Mouse (Mus musculus) MEL (cell line): ENCODE results near the gene Adck2. TPM values are rescaled to one million over a fixed set of nuclear protein-coding genes. Genes with fewer than 3 reads are reported as not detected.

Experiments
- DNase-seq: peaks from one replicate; pipeline ENCODE4 v3.0.0; 2011; ENCODE audit warnings: low read depth, low spot score
- H3K27ac ChIP-seq: 2 replicates; pipeline ENCODE4 v1.5.1; 2012; ENCODE audit warnings: low read depth, mild to moderate bottlenecking, control low read depth, low read length, moderate library complexity; ENCODE audit not compliant: control insufficient read depth
- H3K27me3 ChIP-seq, 2 experiments: fragments of 150-350 bp in 1 of 2; sonication (generic) in 1 of 2; 2 replicates each; pipeline ENCODE4 v1.6.1; 2012; ENCODE audit warnings: low read length in 2 of 2, mild to moderate bottlenecking in 2 of 2, improper control_type of control experiment in 1 of 2, moderate library complexity in 1 of 2; ENCODE audit not compliant: insufficient read depth in 2 of 2, control insufficient read depth in 1 of 2
- H3K36me3 ChIP-seq, 2 experiments: 2 replicates each; pipeline ENCODE4 v1.6.1; 2012 to 2014; ENCODE audit warnings: low read length in 2 of 2, improper control_type of control experiment in 1 of 2, inconsistent platforms in 1 of 2, mild to moderate bottlenecking in 1 of 2; ENCODE audit not compliant: insufficient read depth in 2 of 2, control insufficient read depth in 1 of 2
- H3K4me1 ChIP-seq, 2 experiments: fragments of 150-350 bp in 1 of 2; sonication (generic) in 1 of 2; 2 replicates each; pipeline ENCODE4 v1.6.1; 2012; ENCODE audit warnings: low read length in 2 of 2, improper control_type of control experiment in 1 of 2, mild to moderate bottlenecking in 1 of 2; ENCODE audit not compliant: insufficient read depth in 2 of 2, control insufficient read depth in 1 of 2
- H3K4me3 ChIP-seq, 2 experiments: fragments of 150-350 bp in 1 of 2; sonication (generic) in 1 of 2; 2 replicates each; pipeline ENCODE4 v1.5.1; 2012; ENCODE audit warnings: low read depth in 2 of 2, low read length in 2 of 2, mild to moderate bottlenecking in 2 of 2, moderate library complexity in 2 of 2, control low read depth in 1 of 2, improper control_type of control experiment in 1 of 2; ENCODE audit not compliant: control insufficient read depth in 1 of 2, insufficient read depth in 1 of 2
- H3K79me2 ChIP-seq: 2 replicates; pipeline ENCODE4 v1.6.1; 2012; ENCODE audit warnings: mild to moderate bottlenecking, low read length, moderate library complexity; ENCODE audit not compliant: control insufficient read depth, poor library complexity, insufficient read depth
- H3K9ac ChIP-seq: 2 replicates; pipeline ENCODE4 v1.6.1; 2012; ENCODE audit warnings: low read depth, mild to moderate bottlenecking, control low read depth, low read length, moderate library complexity; ENCODE audit not compliant: control insufficient read depth, poor library complexity, severe bottlenecking
- H3K9me3 ChIP-seq: fragments of 150-350 bp; sonication (generic); replicated peaks from 2 replicates; pipeline ENCODE4 v1.6.1; 2012; ENCODE audit warnings: mild to moderate bottlenecking, low read length, improper control_type of control experiment, moderate library complexity; ENCODE audit not compliant: insufficient read depth
- CHD1 ChIP-seq: IDR thresholded peaks from 2 replicates; pipeline ENCODE4 v1.6.1; 2012; ENCODE audit warnings: low read depth, mild to moderate bottlenecking, inconsistent platforms, low read length, improper control_type of control experiment
- CHD2 ChIP-seq: IDR thresholded peaks from 2 replicates; pipeline ENCODE4 v1.6.1; 2011; ENCODE audit warnings: low read length, improper control_type of control experiment
- GABPA ChIP-seq: IDR thresholded peaks from 2 replicates; pipeline ENCODE4 v1.6.1; 2012; ENCODE audit warnings: low read depth, mild to moderate bottlenecking, inconsistent platforms, low read length, improper control_type of control experiment, moderate library complexity
- KAT2A ChIP-seq: conservative IDR thresholded peaks from 2 replicates; pipeline ENCODE4 v1.6.1; 2012; ENCODE audit warnings: low read depth, low read length, improper control_type of control experiment, inconsistent platforms
- MAFK ChIP-seq: IDR thresholded peaks from 2 replicates; pipeline ENCODE4 v1.6.1; 2011; ENCODE audit warnings: low read depth, mild to moderate bottlenecking, low read length, improper control_type of control experiment, borderline replicate concordance
- MAX ChIP-seq: IDR thresholded peaks from 2 replicates; pipeline ENCODE4 v1.6.1; 2011; ENCODE audit warnings: low read length, improper control_type of control experiment
- MEF2A ChIP-seq: IDR thresholded peaks from 2 replicates; pipeline ENCODE4 v1.6.1; 2014; ENCODE audit warnings: low read depth, mild to moderate bottlenecking, inconsistent platforms, low read length, improper control_type of control experiment; ENCODE audit not compliant: poor library complexity, insufficient replicate concordance, severe bottlenecking; ENCODE audit errors: extremely low read depth
- NELFE ChIP-seq: IDR thresholded peaks from 2 replicates; pipeline ENCODE4 v1.6.1; 2011; ENCODE audit warnings: low read depth, low read length, improper control_type of control experiment
- POLR2AphosphoS5 ChIP-seq: IDR thresholded peaks from 2 replicates; pipeline ENCODE4 v1.6.1; 2012; ENCODE audit warnings: low read depth, borderline replicate concordance, mild to moderate bottlenecking, inconsistent platforms, low read length, moderate library complexity, mixed read lengths
- RAD21 ChIP-seq: IDR thresholded peaks from 2 replicates; pipeline ENCODE4 v1.6.1; 2011; ENCODE audit warnings: mild to moderate bottlenecking, low read depth, low read length, improper control_type of control experiment
- TBP ChIP-seq: IDR thresholded peaks from 2 replicates; pipeline ENCODE4 v1.8.0; 2011; ENCODE audit warnings: low read depth, low read length, improper control_type of control experiment
- TCF12 ChIP-seq: IDR thresholded peaks from 2 replicates; pipeline ENCODE4 v1.6.1; 2014; ENCODE audit warnings: low read depth, mild to moderate bottlenecking, inconsistent platforms, low read length, improper control_type of control experiment, moderate library complexity
- ZMIZ1 ChIP-seq: IDR thresholded peaks from 2 replicates; pipeline ENCODE4 v1.6.1; 2012; ENCODE audit warnings: low read depth, mild to moderate bottlenecking, inconsistent platforms, low read length, improper control_type of control experiment, moderate library complexity
- polyA plus RNA-seq, 2 experiments: library from polyadenylated mRNA; stranded (reverse) in 1 of 2; unstranded in 1 of 2; fragments of >175 nt in 1 of 2; fragments of >200 nt in 1 of 2; gene quantifications; 2 replicates each; pipeline versions ENCODE4 v1.2.1 to v1.2.4; 2012; ENCODE audit warnings: low replicate concordance in 2 of 2, low read depth in 1 of 2; ENCODE audit not compliant: insufficient read length in 2 of 2, insufficient read depth in 1 of 2, missing spikeins in 1 of 2
- total RNA-seq: library from RNA; depleted of rRNA; stranded (reverse); fragments of 300-350 nt; gene quantifications from 2 replicates; pipeline ENCODE4 v1.2.3, GENCODE M21; 2012

Gene Adck2
- total and polyA plus RNA-seq, 3 experiments: 8.1 to 11.6 TPM; not detected in 1

DNA sequence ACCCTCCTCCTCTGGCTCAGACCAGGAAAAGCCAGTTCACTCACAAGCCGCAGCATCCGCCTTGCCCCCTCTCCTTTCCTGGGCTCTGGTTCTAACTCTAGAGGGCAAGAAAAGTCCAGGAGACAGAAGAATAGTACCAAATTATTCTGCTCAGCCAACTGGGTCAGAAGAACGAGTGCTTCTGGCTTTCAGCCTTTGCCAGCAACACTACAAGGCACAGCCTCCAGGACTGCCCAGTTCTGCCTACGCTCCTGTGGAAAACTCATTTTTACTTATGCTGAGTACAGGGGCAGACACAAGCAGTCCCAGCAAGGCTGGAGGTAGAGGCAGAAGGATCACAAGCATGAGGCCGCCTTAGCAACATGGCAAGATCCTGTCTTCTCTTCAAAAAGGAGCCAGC lies 25.6 kb upstream of the Adck2 start:
- no peaks in the 10 kb centered on the region for H3K79me2 ChIP-seq
- H3K36me3 ChIP-seq: no peaks in the 10 kb centered on the region
- H3K27me3 ChIP-seq: peaks cover 2 to 3% of the 10 kb centered on the region in 2 experiments
- TF ChIP-seq MAX (no peak), KAT2A (no peak), GABPA (no peak)
- TF ChIP-seq, all 39 proteins: peak for 0
- DNase-seq: no peak
- no peak overlapping the region for H3K27ac ChIP-seq
- no peaks in the 10 kb centered on the region for H3K9me3 ChIP-seq
- no peak overlapping the region for H3K9ac ChIP-seq
- no peaks in the 10 kb centered on the region for H3K4me1 ChIP-seq
- H3K4me3 ChIP-seq: no peak overlapping the region

DNA sequence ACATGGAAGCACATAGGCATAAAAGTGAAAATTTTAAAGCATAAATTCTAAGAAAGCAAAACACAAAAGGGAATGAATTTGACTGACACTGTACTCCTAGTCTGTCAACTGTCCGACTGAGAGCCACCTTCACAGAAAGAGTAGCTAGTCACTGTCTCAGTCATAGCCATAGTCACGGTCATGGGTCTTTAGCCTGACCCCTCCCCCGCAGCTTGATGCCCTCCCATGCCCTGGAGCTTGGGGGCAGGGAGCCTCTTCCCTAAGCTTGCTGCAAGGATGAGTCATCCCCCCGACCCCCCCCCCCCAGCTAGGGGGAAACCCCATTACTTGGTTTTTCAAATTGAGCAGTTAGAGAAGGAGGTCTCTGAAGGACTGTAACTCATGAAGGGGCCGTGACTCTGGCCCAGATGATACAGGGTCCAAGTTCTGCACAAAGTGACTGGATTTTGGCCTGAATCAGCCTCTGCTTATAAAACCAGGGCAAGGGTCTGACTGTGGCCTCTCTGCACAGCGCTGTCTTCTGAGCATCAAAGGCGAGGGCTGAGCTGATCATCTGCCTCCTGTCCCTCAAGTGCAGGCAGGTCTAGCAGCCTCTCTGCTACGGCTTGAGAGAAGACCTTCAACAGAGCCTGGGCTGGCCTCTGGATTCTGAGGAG lies 21.6 kb upstream of the Adck2 start:
- no peaks in the 10 kb centered on the region for H3K36me3 ChIP-seq
- TF ChIP-seq CHD1: no peak
- no peak for TF ChIP-seq NELFE
- TF ChIP-seq MAFK: no peak
- no peak for TF ChIP-seq MEF2A
- no peak for TF ChIP-seq TCF12
- no peak for TF ChIP-seq TBP
- H3K4me1 ChIP-seq: no peaks in the 10 kb centered on the region
- DNase-seq: no peak
- H3K4me3 ChIP-seq: no peak overlapping the region
- peaks cover 2 to 5% of the 10 kb centered on the region in 2 experiments for H3K27me3 ChIP-seq
- H3K9ac ChIP-seq: no peak overlapping the region
- H3K27ac ChIP-seq: no peak overlapping the region
- no peaks in the 10 kb centered on the region for H3K79me2 ChIP-seq
- no peaks in the 10 kb centered on the region for H3K9me3 ChIP-seq

DNA sequence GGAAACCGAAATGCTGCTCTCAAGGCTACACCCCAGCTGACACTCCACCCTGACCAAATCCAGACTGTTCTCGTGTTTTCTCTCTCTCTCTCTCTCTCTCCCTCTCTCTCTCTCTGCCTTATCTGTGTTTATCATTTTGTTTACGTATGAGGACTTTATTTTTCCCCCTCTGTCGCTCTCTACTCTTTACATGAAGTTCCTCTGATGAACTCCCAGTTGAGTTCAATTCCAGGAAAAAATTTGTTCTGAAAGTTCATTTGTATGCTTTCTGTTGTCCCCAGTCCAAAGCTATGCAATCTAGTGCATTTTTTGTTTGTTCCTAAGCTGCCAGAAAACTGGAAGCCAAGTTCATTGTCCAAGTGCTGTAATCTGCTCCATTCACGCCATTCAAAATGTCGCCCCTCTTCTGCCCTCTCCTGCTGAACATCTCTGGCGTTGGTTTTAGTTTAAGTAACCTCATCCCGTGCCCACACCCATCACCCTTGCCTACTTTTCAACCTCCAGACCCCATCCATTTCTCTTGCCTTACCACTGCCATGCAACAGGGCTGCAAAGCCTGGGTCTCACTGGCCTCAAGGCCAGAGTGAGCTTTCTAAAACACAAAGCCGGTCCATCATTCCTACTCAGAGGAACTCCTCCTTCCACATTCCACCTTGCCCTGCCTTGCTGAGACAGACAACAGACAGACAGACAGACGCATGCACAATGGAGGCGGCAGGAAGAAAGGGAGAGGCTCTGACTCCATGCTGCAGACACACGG lies 18.6 kb upstream of the Adck2 start:
- Histone ChIP-seq H3K79me2 (no peaks in the 10 kb centered on the region), H3K9me3 (no peaks in the 10 kb centered on the region), H3K27ac (no peak overlapping the region), H3K4me1 (no peaks in the 10 kb centered on the region), H3K36me3 (no peaks in the 10 kb centered on the region), H3K27me3 (peaks cover 0 to 4% of the 10 kb centered on the region in 2 experiments; a peak in 3 of 4 replicates), H3K9ac (no peak overlapping the region), H3K4me3 (no peak overlapping the region)
- DNase-seq: no peak
- TF ChIP-seq TCF12 (no peak), CHD2 (no peak), KAT2A (no peak), RAD21 (no peak), POLR2AphosphoS5 (no peak), ZMIZ1 (no peak)
